Mouse (Mus musculus) spleen, adult 12 weeks (tissue): ENCODE data around the gene Morn5.

Experiments used
- DNase-seq: peaks from one replicate; pipeline ENCODE4 v3.0.0; 2022; ENCODE audit warnings: low spot score

The Morn5 gene

DNA sequence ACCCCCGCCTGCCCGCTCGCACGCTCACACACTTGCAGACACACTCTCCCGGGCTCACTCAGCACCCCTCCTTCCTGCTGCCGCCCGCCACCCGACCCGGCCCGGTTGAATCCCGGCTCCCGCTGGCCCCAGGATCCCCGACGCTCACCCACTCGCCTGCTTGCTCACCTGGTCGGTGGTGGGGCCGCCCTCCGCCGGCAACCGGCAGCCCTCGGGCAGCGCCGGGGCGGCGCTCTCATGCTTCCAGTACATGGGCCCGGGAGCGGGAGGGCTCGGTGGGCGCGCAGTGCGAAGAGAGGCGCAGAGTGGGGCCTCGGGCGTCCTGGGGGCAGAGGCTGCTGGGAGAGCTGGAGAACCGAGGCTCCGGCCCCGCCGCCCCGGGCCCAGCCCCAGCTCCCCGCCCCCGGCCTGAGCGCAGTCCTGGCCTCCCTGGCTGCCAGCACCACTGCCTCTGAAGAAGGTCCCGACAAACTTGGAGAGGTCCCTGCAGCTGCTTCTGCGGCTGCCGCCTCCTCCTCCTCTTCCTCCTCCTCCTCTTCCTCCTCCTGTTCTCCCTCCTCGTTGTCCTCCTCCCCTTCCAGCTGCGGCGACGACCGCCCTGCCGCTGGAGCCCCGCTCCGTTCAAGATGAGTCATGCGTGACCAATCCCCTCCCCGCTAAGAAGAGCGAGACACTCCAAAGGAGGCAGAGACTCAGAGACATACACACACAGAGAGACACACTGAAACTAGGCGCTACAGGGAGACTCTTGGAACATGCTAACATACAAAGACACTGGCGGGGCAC is 55.9 kb downstream of the Morn5 start, which contains the start of gene Lhx6:
Gene Lhx6, minus strand, starts transcription at position 453 of the 786 bp plus-strand sequence.
- no peak for DNase-seq

DNA sequence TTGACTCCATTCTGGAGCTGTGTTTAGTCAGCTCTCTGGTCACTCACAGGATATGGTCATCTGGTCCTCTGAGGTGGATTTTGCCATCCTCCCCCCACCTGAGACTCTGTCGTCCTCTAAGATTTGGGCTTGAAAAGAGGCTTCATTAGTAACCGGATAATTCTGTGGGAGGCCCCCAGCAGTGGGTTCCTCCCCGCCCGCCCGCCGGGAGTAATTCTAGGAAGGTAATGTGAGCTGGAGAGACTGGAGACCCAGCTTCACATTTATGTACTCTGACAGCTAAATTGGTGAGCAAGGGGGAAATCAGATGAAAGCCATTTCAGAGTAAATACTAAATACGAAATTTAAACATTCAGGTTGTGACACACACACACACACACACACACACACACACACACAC is 59.4 kb downstream of the Morn5 start:
- no peak for DNase-seq

- no peak for DNase-seq
Observed at GRCm38 (mm10) chr2:36112632-36113031, 63.4 kb downstream of the Morn5 start.

DNA sequence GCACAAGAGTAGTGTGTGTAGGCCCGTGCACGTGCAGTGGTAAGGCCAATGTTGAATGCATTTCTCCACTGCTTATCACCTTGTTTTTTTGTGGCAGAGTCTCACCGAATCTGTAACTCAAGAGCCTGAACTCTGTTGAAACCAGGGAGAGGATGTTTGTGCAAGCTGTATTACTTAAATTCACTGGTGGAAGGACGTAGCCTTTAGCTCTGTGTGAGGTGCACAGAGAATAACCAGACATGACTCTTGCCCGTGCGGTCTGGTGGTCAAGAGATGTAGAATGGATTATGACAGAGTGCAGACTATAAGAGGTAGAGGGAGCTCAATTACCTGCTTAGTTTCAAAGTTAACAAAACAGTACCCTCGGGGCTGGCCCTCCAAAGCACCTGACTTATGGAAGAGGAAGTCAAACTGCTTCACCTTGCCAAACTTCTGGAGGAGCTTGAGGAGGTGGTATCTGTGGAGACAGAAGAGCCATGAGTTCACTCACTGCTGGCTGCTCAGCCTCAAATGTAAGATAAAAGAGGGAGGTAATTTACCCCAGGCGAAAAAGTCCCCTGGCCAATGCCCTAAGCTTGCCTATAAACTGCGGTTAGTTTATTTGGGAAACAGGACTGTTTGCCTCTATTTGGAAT is 77.7 kb downstream of the Morn5 start:
- no peak for DNase-seq

- no peak for DNase-seq
Observed at GRCm38 (mm10) chr2:36127973-36128372, 78.7 kb downstream of the Morn5 start.

- DNase-seq, result no peak
Observed at GRCm38 (mm10) chr2:36129051-36129450, 79.8 kb downstream of the Morn5 start.
